Mouse (Mus musculus): ENCODE measurements around the gene Tubb1. TPM values are rescaled to one million over a fixed set of nuclear protein-coding genes. Genes with fewer than 3 reads are reported as not detected.

Gene Tubb1
- polyA plus RNA-seq, 1 experiment from 2014 or later: 2.7 TPM

DNA sequence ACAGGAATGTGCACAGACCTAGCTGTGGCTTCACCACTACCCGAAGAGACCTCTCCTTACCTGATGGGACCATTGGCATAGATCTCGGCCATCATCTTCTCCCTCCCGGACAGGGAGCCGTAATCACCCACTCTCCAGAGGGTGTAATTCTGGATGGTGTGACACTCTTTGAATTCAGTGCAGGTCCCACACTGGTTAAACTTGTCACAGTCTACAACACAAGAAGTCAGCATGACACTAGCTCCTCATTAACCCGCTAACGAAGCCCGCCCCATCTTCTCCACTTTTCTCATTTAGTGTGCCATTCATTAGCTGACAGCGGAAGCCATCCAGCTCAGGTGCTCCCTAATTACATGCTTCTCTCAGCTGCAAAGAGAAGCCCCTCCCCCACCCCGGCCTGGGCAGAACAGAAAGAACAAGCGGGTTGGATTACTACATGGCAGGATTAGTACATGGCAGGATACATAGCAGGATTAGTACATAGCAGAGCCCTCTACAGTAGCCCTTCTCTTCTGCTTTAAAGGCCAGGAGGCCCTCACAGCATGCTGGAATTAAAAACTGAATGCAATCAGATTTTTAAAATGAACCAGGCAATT lies 21.4 kb upstream of the Tubb1 start:
- WGBS: 81% methylated on average over 10 of the region's 10 CpGs
- H3K9ac ChIP-seq (replicated peaks; ENCODE audit: low read length): no peak overlapping the region
- no peaks in the 10 kb centered on the region for H3K27me3 ChIP-seq (ENCODE audit: insufficient read depth, low read length)
- H3K36me3 ChIP-seq (ENCODE audit: insufficient read depth, low read length): peaks cover 55% of the 10 kb centered on the region
- no peaks in the 10 kb centered on the region for H3K9me3 ChIP-seq (ENCODE audit: low read length)
- H3K27ac ChIP-seq (ENCODE audit: low read length): no peak overlapping the region
- H3K4me2 ChIP-seq (replicated peaks; ENCODE audit: low read depth, low read length): no peak overlapping the region
- no peak for ATAC-seq (ENCODE audit: low FRiP score, low TSS enrichment)
- H3K4me1 ChIP-seq (ENCODE audit: insufficient read depth, low read length): peaks cover 7% of the 10 kb centered on the region; the same call in 1 of the 2 replicates
- H3K4me3 ChIP-seq (ENCODE audit: low read length): no peak overlapping the region

DNA sequence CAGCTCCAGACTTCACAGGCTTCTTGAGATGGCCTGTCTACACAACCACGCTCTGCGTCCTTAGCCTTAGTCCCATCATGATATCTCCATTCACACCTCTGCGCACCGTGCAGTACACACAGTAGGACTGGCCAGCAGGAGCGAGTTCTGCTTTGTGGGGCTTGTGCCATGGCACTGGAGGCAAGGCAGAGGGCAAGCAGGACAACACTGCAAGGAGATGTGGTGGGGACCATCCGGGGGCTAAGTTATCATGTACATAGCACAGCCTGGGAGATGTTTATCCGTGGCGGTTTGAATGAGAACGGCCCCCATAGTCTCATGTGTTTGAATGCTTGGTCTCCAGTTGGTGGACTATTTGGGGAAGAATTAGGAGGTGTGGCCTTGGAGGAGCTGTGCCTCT lies 15.6 kb upstream of the Tubb1 start:
- Histone ChIP-seq H3K4me1 (ENCODE audit: insufficient read depth, low read length) (peaks cover 20% of the 10 kb centered on the region), H3K9me3 (ENCODE audit: low read length) (no peaks in the 10 kb centered on the region), H3K27me3 (ENCODE audit: insufficient read depth, low read length) (no peaks in the 10 kb centered on the region), H3K27ac (ENCODE audit: low read length) (no peak overlapping the region), H3K9ac (replicated peaks; ENCODE audit: low read length) (no peak overlapping the region), H3K36me3 (ENCODE audit: insufficient read depth, low read length) (peaks cover 3% of the 10 kb centered on the region; the same call in 1 of the 2 replicates), H3K4me3 (ENCODE audit: low read length) (no peak overlapping the region), H3K4me2 (replicated peaks; ENCODE audit: low read depth, low read length) (no peak overlapping the region)
- WGBS: 98% methylated on average over 9 of the region's 9 CpGs
- no peak for ATAC-seq (ENCODE audit: low FRiP score, low TSS enrichment)

GRCm38 (mm10) chr2:174436076-174436701 lies 14.3 kb upstream of the Tubb1 start:
- no peak overlapping the region for H3K4me3 ChIP-seq (ENCODE audit: low read length)
- peaks cover 20% of the 10 kb centered on the region for H3K4me1 ChIP-seq (ENCODE audit: insufficient read depth, low read length)
- H3K36me3 ChIP-seq (ENCODE audit: insufficient read depth, low read length): no peaks in the 10 kb centered on the region; the same call in 1 of the 2 replicates
- H3K27me3 ChIP-seq (ENCODE audit: insufficient read depth, low read length): no peaks in the 10 kb centered on the region
- no peaks in the 10 kb centered on the region for H3K9me3 ChIP-seq (ENCODE audit: low read length)
- no peak overlapping the region for H3K9ac ChIP-seq (replicated peaks; ENCODE audit: low read length)
- no peak overlapping the region for H3K4me2 ChIP-seq (replicated peaks; ENCODE audit: low read depth, low read length)
- ATAC-seq (ENCODE audit: low FRiP score, low TSS enrichment): no peak
- WGBS: 88% methylated on average over 26 of the region's 26 CpGs
- no peak overlapping the region for H3K27ac ChIP-seq (ENCODE audit: low read length)

DNA sequence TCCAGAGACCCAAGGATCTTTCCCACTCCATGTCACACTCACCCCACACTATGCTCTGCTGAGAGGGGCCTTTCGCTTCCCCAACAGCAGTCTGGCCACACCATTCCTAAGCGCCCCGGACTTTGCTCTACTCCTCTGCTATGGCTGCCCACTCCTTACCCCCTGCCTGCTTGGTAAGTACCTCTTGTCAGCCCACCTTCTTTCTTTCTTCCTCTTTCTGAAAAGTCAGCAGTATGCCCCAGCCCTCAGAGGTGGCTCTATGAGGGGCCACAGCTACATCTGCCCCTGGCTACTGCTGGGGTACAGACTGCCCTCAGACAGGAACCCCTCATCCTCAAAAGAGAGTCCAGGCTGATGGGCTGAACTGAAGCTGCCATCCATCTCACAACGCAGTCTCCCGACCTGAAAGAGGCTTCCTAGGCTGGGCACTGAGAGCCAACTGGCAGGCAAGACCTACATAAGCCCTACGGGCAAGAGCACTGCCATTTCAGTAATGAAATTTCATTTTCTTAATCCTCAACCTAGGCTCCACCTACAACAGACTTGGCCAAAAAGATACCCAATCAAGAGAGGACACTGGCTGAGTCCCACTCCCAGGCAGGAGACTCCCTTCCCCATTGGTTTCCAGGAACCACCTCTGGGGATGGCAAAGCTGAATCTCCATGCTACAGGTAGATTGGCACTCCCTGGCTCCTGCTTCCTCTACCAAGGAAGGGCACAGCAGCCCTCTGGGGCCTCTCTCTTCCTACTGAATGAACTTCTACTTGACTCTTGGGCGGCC lies 13.4 kb upstream of the Tubb1 start:
- no peak overlapping the region for H3K27ac ChIP-seq (ENCODE audit: low read length)
- peaks cover 20% of the 10 kb centered on the region for H3K4me1 ChIP-seq (ENCODE audit: insufficient read depth, low read length)
- no peaks in the 10 kb centered on the region for H3K27me3 ChIP-seq (ENCODE audit: insufficient read depth, low read length)
- H3K4me3 ChIP-seq (ENCODE audit: low read length): no peak overlapping the region
- no peak overlapping the region for H3K9ac ChIP-seq (replicated peaks; ENCODE audit: low read length)
- no peaks in the 10 kb centered on the region; the same call in 1 of the 2 replicates for H3K36me3 ChIP-seq (ENCODE audit: insufficient read depth, low read length)
- 94% methylated on average over 7 of the region's 7 CpGs for WGBS
- no peak overlapping the region for H3K4me2 ChIP-seq (replicated peaks; ENCODE audit: low read depth, low read length)
- no peak for ATAC-seq (ENCODE audit: low FRiP score, low TSS enrichment)
- H3K9me3 ChIP-seq (ENCODE audit: low read length): no peaks in the 10 kb centered on the region

DNA sequence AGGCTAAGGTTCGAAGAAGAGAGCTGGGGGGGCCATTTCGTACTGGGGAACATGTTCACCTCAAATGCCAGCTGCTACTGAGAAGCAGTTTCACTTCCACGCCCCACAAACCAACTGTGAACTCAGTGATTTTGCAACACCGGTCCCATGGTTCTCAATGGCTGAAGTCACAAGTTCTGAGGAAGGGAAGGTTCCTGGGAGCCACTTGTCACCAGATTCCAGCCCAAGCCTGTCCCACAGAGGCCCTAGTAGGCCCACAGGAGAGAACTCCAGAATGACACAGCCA lies 12.9 kb upstream of the Tubb1 start:
- 92% methylated on average over 4 of the region's 4 CpGs for WGBS
- Histone ChIP-seq H3K9ac (replicated peaks; ENCODE audit: low read length) (no peak overlapping the region), H3K27ac (ENCODE audit: low read length) (no peak overlapping the region), H3K27me3 (ENCODE audit: insufficient read depth, low read length) (no peaks in the 10 kb centered on the region), H3K4me3 (ENCODE audit: low read length) (0 out of 2 replicates have a peak overlapping the region, but pooled peaks have one; percentile 64), H3K4me1 (ENCODE audit: insufficient read depth, low read length) (peaks cover 26% of the 10 kb centered on the region), H3K9me3 (ENCODE audit: low read length) (no peaks in the 10 kb centered on the region), H3K36me3 (ENCODE audit: insufficient read depth, low read length) (no peaks in the 10 kb centered on the region; the same call in 1 of the 2 replicates), H3K4me2 (replicated peaks; ENCODE audit: low read depth, low read length) (peak overlapping the region; percentile 68)
- no peak for ATAC-seq (ENCODE audit: low FRiP score, low TSS enrichment)

GRCm38 (mm10) chr2:174438181-174438580 lies 12.3 kb upstream of the Tubb1 start:
- H3K27ac ChIP-seq (ENCODE audit: low read length): peak overlapping the region; percentile 2
- WGBS: 76% methylated on average over 11 of the region's 11 CpGs
- ATAC-seq (ENCODE audit: low FRiP score, low TSS enrichment): no peak

DNA sequence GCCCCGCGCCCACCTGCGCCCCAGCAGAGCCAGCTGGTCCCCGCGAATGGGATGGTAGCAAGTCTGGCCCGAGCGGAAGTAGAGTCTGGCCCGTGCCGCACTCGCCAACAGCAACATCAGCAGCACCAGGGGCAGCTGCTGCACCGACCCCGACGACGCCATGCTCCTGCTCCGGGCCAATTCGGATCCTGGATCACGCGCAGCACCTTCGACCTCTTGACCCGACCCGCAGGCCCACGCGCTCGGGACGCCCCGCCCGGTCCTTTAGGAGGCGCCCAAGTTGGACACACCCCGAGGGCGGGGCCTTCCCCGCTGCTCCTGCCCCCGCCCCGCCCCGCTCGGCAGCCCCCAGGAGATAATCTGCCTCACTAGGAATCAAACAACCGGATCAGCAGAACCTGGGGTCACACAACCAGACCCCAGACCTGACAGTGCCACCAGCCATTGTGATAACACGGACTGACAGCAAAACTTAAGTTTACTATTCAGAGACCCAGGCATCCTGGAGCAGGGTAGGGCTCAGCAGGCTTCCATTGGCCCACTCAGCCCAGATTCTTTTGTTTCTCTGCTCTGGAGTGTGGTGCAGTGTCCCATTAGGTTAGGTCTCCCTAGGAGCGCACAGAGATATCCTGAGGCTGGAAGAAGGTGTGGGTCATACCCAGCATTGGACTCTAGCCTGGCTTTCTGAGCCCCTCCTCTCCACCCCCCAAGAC lies 11.6 kb upstream of the Tubb1 start, which contains the start of gene Ctsz:
Gene Ctsz, minus strand, starts transcription at position 303 of the 713 bp plus-strand sequence.
- Histone ChIP-seq H3K9ac (replicated peaks; ENCODE audit: low read length) (peak within 1 kb of the TSS; percentile 67), H3K4me3 (ENCODE audit: low read length) (peak within 1 kb of the TSS; percentile 64), H3K36me3 (ENCODE audit: insufficient read depth, low read length) (no peaks in the 10 kb centered on the region), H3K4me1 (ENCODE audit: insufficient read depth, low read length) (peaks cover 27% of the 10 kb centered on the region), H3K27me3 (ENCODE audit: insufficient read depth, low read length) (no peaks in the 10 kb centered on the region), H3K4me2 (replicated peaks; ENCODE audit: low read depth, low read length) (peak within 1 kb of the TSS; percentile 68), H3K27ac (ENCODE audit: low read length) (peak within 1 kb of the TSS; percentile 2), H3K9me3 (ENCODE audit: low read length) (no peaks in the 10 kb centered on the region)
- 2% methylated on average over 38 of the region's 38 CpGs for WGBS
- peak; percentile 71; the same call in 1 of the 2 replicates for ATAC-seq (ENCODE audit: low FRiP score, low TSS enrichment)

More at GRCm38 (mm10) chr2:174438181-174438580, 12.3 kb upstream of the Tubb1 start:
- H3K4me1 ChIP-seq (ENCODE audit: insufficient read depth, low read length): peaks cover 27% of the 10 kb centered on the region
- H3K4me3 ChIP-seq (ENCODE audit: low read length): peak overlapping the region; percentile 64
- no peaks in the 10 kb centered on the region for H3K27me3 ChIP-seq (ENCODE audit: insufficient read depth, low read length)
- no peaks in the 10 kb centered on the region for H3K36me3 ChIP-seq (ENCODE audit: insufficient read depth, low read length)
- H3K9me3 ChIP-seq (ENCODE audit: low read length): no peaks in the 10 kb centered on the region
- H3K4me2 ChIP-seq (replicated peaks; ENCODE audit: low read depth, low read length): peak overlapping the region; percentile 68
- peak overlapping the region; percentile 67 for H3K9ac ChIP-seq (replicated peaks; ENCODE audit: low read length)

DNA sequence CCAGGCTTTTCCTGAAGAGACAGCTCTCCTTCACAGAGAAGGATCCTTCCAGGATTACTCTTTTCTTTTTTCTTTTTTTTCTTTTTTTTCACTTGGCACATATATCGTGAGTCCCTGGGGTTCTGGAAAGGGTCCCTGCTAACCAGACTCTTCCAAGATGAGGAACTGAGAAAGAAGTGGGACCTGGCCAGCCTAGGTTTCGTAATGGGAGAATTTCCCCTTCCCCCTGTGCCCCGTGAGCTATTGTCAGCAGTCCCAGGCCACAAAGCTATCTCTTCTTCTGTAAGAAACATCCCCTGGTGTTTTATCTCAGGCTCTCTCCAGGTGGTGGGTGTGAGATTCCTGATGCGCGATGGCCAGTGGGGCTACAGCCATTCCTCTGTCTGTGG lies 11.1 kb upstream of the Tubb1 start:
- H3K9ac ChIP-seq (replicated peaks; ENCODE audit: low read length): no peak overlapping the region; the same call in 1 of the 2 replicates
- H3K27ac ChIP-seq (ENCODE audit: low read length): no peak overlapping the region
- WGBS: 67% methylated on average over 5 of the region's 5 CpGs
- H3K4me1 ChIP-seq (ENCODE audit: insufficient read depth, low read length): peaks cover 22% of the 10 kb centered on the region
- H3K36me3 ChIP-seq (ENCODE audit: insufficient read depth, low read length): no peaks in the 10 kb centered on the region
- H3K9me3 ChIP-seq (ENCODE audit: low read length): no peaks in the 10 kb centered on the region
- no peak for ATAC-seq (ENCODE audit: low FRiP score, low TSS enrichment)
- H3K4me3 ChIP-seq (ENCODE audit: low read length): no peak overlapping the region
- no peaks in the 10 kb centered on the region for H3K27me3 ChIP-seq (ENCODE audit: insufficient read depth, low read length)
- H3K4me2 ChIP-seq (replicated peaks; ENCODE audit: low read depth, low read length): no peak overlapping the region

DNA sequence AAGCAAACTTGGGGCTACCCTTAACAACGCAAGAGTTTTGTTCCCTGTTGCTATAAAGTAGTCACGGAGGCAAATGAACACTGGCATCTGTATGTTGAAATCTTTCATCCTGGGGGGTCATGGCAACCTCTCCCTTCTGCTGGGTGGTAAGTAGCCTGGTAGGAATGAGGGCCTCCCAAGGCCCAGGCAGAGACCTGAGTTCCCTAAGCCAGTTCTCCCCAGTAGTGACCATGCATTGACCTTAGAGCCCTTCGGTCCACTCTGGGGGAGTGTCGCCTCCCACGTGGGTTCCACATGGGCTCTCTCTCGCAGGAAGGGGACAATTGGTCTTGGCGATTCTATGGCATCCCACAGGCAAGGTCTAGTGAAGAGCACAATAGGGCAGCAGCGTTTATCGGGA lies 10.5 kb upstream of the Tubb1 start:
- Histone ChIP-seq H3K4me2 (replicated peaks; ENCODE audit: low read depth, low read length) (no peak overlapping the region), H3K9ac (replicated peaks; ENCODE audit: low read length) (no peak overlapping the region), H3K4me1 (ENCODE audit: insufficient read depth, low read length) (peaks cover 21% of the 10 kb centered on the region), H3K36me3 (ENCODE audit: insufficient read depth, low read length) (no peaks in the 10 kb centered on the region), H3K9me3 (ENCODE audit: low read length) (no peaks in the 10 kb centered on the region), H3K27ac (ENCODE audit: low read length) (no peak overlapping the region), H3K4me3 (ENCODE audit: low read length) (no peak overlapping the region), H3K27me3 (ENCODE audit: insufficient read depth, low read length) (no peaks in the 10 kb centered on the region)
- WGBS: 85% methylated on average over 9 of the region's 9 CpGs
- ATAC-seq (ENCODE audit: low FRiP score, low TSS enrichment): no peak

All from kidney, embryonic 16.5 days (tissue).